Comparison of ENCODE assay signal across 17 mouse cellular contexts in genomic region chr6:34272462-34272861, GRCm38 (mm10).
"Had no signal": no experiment of that assay in that cellular context is flagged by ENCODE, and none has a peak within 500 bp of the region (broad histone marks: within the 10 kb centered on the region; RNA-seq: fewer than 3 reads in every experiment).

No protein-coding gene starts in this region.

- H3K4me1 ChIP-seq: limb, embryonic 15.5 days; liver, embryonic 12.5 days; neural tube, embryonic 13.5 days had no signal

- ATAC-seq: liver, embryonic 12.5 days; midbrain, embryonic 16.5 days had no signal

- H3K4me3 ChIP-seq: layer of hippocampus, adult 2 months; left cerebral cortex, adult 2 months; limb, embryonic 15.5 days; liver, embryonic 12.5 days; midbrain, embryonic 12.5 days; neural tube, embryonic 13.5 days had no signal

- DNase-seq: kidney, adult 18-20 months; kidney, postnatal 10 days; kidney, postnatal 4 days; lung, embryonic 14.5 days; lung, postnatal 10 days; retina, postnatal 1 day; right cerebral cortex, postnatal 4 days; spleen, adult 18-20 months; thymus, postnatal 14 days had no signal

- H3K27ac ChIP-seq: layer of hippocampus, adult 2 months; left cerebral cortex, adult 2 months; limb, embryonic 15.5 days; liver, embryonic 12.5 days; macrophage; midbrain, embryonic 12.5 days; neural tube, embryonic 13.5 days had no signal
